Mouse (Mus musculus): ENCODE data around the gene Grk3.

GRCm38 (mm10) chr5:112973596-112973995 is 42.0 kb downstream of the Grk3 start:
- TF ChIP-seq HCFC1 (IDR thresholded peaks at IDR 0.05; ENCODE audit: borderline replicate concordance, insufficient read depth, low read length), result no peak
- TF ChIP-seq ZNF384 (IDR thresholded peaks at IDR 0.05; ENCODE audit: low read depth, low read length), result no peak
- no peak for TF ChIP-seq MAFK (IDR thresholded peaks at IDR 0.05; ENCODE audit: insufficient read depth, low read depth, low read length)
- TF ChIP-seq CHD2 (IDR thresholded peaks at IDR 0.05; ENCODE audit: low read depth, low read length), result no peak
- no peak for TF ChIP-seq ZC3H11A (IDR thresholded peaks at IDR 0.05; ENCODE audit: borderline replicate concordance, low read depth, low read length)
